Mouse (Mus musculus): ENCODE measurements around the gene Cx3cr1.
A peak's percentile ranks its signal among the peaks of the same experiment; 100 is the strongest.

Cx3cr1 gene

DNA sequence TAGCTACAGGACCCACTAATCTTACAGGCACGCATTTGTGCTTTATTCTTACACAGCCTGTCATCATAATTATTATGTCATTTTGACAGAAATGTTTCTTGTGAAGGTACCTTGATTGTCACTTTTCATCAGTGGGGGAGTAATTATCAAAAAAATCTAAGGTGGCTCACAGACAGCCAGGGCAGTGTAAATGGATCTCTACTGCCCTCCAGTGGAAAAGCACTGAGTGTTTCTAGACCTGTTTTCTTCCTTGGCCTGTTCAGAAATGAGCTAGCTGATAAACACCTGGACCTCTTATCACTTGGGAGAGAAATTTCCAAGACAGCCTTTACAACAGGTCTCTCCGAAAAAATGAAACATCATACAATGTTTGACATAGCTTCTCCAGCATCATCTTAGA lies 179.0 kb downstream of the Cx3cr1 start:
- peak; percentile 76 for DNase-seq (ENCODE audit: low read depth)

DNA sequence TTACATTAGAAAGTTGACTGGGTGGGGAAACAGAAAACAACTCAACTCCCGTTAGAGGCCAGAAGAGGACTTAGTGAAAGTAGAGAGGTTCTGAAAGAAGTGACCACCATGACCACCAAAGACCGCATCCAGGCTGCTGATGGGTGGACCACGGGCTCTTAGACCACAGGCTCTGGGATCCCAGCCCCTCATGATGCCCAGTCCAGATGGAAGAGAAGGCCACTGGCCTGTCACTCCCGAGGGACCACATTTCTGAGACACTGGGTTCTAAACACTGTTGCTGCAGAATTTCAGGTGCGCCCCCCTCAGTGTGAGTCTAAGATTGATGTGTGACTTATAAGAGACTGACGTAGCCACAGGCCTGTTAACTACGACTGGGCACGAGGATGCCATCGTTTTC lies 180.2 kb downstream of the Cx3cr1 start:
- DNase-seq (ENCODE audit: low read depth): no peak

DNA sequence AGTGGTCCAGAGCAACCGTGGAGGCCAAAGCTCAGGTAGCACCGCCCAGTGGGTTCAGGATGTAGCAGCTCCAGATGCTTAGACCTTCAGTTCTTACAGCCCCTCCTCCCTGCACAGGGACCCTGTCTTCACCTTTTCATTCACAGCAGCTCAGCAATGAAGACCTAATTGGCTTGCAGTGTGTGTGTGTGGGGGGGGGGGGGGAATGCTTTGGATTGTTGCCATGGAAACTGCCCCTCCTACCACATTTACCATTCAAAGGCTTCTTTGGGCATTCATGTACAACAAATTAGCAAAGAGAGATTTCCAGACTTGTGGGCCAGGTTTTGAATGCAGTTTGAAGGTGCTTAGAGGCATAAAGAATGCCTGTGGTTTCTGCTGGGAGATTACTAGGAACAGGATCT lies 180.8 kb downstream of the Cx3cr1 start:
- no peak for DNase-seq (ENCODE audit: low read depth)

DNA sequence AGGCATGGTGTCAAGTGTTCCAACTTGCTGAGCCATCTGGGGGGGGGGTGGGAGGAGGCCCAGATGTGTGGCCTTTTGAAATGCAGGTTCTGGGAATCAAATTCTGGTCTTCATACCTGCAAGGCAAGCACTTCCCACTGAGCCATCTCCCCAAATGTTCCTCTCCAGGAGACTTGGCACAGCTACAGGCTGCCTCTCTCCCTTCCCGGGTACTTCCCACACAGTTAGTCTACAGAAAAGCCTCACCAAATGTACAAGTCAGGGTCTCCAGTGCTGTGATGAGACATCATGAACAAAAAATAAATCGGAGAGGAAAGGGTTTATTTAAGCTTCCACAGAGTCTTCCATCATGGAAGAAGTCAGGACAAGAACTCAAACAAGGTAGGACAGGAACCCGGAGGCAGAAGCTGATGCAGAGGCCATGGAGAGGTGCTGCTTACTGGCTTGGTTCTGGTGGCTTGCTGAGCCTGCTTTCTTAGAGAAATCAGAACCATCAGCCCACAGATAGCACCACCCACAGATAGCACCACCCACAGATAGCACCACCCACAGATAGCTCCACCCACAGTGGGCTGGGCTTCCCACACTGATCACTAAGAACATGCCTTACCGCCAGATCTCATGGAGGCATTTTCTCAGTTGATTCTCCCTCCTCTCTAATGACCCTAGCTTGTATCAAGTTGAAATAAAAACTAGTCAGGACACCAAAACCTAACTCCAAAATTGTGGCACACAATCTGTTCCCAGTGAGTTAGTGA lies 182.4 kb downstream of the Cx3cr1 start:
- peak; percentile 48 for DNase-seq (ENCODE audit: low read depth)

DNA sequence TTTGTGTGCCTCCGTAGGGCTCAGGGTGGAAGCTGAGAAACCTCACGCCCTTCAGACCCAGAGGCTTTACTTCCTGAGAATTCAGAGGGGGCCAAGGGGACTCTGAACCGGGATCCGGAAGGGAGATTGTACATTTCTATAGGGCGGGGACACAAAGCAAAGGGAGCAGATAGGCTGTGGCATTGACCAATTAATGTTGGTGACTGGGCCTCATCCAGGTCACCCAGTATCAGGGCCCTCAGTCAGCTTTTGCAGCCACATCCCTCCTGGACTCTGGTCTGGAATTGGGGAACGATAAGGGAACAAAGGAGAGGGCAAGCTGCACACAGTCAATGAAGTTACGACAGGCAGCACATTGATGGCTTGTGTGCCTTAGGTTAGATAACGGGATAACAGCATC lies 215.5 kb downstream of the Cx3cr1 start:
- no peak for DNase-seq (ENCODE audit: low read depth)

DNA sequence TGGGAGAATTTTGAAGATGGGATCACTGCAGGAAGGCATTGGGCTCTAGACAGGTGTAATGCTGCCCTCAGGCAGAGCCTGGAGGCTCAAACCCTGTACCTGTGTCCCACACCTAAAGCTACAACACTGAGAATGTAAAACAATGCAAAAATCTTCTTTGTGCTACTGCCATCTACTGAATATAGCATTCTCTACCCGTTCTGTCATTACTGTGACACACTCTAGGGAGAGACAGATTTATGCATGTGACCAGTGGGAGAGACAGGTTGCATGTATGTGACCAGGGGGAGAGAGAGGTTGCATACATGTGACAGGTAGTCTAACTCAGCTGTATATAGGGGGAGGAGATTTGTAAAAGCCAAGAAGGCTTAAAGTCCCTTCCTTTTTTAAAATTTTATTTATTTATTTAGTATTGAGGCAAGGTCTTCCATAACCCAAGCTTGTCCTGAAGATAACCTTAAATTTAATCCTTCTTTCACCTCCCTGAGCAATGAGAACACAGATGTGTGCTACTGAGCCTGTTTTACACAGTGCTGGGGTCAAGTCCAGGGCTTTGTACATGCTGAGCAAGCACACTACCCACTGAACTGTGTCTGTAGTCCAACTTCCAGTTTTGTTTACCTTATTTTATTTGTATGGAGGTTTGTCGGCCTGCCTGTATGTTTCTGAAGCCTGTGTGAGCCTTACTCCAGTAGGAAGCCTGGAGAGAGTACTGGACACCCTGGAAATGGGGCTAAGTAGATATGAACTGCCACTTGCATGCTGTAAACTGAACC lies 216.4 kb downstream of the Cx3cr1 start:
- no peak for DNase-seq (ENCODE audit: low read depth)

DNA sequence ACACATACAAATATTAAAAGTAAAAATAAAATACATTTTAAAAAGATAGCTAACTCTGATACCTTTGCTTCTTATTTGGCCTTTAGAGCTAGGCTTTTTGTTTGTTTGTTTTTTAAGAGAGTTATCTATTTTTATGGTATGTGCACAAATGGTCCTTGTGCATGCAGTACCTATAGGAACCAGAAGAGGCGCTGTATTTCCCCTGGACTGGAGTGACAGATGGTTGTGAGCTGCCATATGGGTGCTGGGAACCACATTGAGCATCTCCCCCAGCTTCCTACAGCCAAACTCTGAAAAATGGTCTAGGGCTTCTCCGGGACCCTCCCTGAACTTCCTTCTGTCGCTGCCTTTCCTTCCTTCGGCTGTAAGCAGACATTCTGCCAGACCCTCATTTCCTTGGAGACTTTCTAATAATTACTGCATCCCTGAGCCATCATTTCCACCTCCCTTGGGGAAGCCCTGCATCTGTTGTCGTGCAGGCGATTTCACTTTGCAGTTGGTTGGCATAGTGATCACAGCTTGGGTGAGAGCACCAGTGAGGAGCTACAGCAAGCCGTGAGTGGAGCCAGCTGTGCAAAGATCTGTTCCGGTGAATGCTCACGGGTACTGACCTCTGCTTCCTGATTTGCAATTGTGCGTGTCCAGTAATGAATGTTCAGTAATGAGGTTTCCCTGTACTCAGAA lies 217.2 kb downstream of the Cx3cr1 start:
- peak; percentile 32 for DNase-seq (ENCODE audit: low read depth)
